Comparison of ENCODE assay signal across 27 mouse cellular contexts in the genomic region with DNA sequence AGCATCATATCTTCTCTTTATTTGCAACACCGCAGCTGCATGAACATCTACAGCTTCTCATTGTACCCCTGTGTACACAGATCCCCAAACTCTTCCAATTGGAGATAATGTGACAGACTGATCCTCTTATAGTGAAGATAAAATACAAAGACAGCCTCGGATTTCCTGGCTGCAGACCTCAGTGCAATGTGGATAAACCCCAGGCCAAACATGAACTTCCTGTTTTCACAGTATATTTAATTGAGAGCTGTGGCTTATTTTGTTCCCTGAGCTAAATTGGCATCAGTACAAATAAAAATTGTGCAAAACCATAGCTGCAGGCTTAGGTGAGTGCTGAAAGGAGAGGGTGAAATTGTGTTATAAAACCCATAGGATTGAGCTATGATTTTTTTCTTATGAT.
A peak's percentile ranks its signal among the peaks of the same experiment; 100 is the strongest.
DNase-seq lines count a peak whose midpoint lies in the region; ATAC-seq and TF ChIP-seq lines count a peak whose summit lies in the region.
"Had no signal": no experiment of that assay in that cellular context is flagged by ENCODE, and none has a peak within 500 bp of the region (broad histone marks: within the 10 kb centered on the region; RNA-seq: fewer than 3 reads in every experiment).

No protein-coding gene starts in this region.

- no peaks in the 10 kb centered on the region for H3K4me1 ChIP-seq in kidney, adult 2 months (ENCODE audit: control insufficient read depth, insufficient read depth, low read length)
- peaks cover 3% of the 10 kb centered on the region; the same call in 1 of the 2 replicates for H3K4me1 ChIP-seq in lung, postnatal 0 days (ENCODE audit: insufficient read depth, low read depth, low read length)

- no peak for TF ChIP-seq CTCF in kidney, adult 2 months (conservative IDR thresholded peaks at IDR 0.05; ENCODE audit: insufficient read depth, insufficient read length, low read depth, low read length)
- TF ChIP-seq CTCF in lung, postnatal 0 days (IDR thresholded peaks at IDR 0.05), result no peak

- no peak overlapping the region for H3K27ac ChIP-seq in kidney, adult 2 months (ENCODE audit: insufficient read depth, low read depth, low read length)
- no peak overlapping the region for H3K27ac ChIP-seq in lung, postnatal 0 days (ENCODE audit: low read length)
- H3K27ac ChIP-seq: embryonic facial prominence, embryonic 12.5 days; forebrain, embryonic 12.5 days; forebrain, embryonic 15.5 days; heart, adult 2 months; heart, embryonic 10.5 days; heart, embryonic 13.5 days; hindbrain, embryonic 12.5 days had no signal

- no peak for ATAC-seq in lung, postnatal 0 days
- ATAC-seq in hematopoietic stem cell, adult 5-6 weeks (replicated peaks in 1 of 2; ENCODE audit: insufficient read depth in 1 of 2, low FRiP score in 2 of 2, low TSS enrichment in 1 of 2, low read depth in 1 of 2, poor library complexity in 2 of 2, severe bottlenecking in 2 of 2), result peak; percentile 91 to 94
- ATAC-seq: activated CD4-positive, CD25-positive, alpha-beta regulatory T cell, adult 4 months; CD4-positive, CD25-positive, alpha-beta regulatory T cell, adult 4 months; forebrain, embryonic 15.5 days; hindbrain, embryonic 16.5 days had no signal

- no peak for TF ChIP-seq POLR2A in kidney, adult 2 months (IDR thresholded peaks at IDR 0.05; ENCODE audit: low read depth, low read length)

- no peak overlapping the region for H3K4me3 ChIP-seq in kidney, adult 2 months (ENCODE audit: insufficient read depth, low read depth, low read length)
- no peak overlapping the region for H3K4me3 ChIP-seq in lung, postnatal 0 days (ENCODE audit: low read depth, low read length)
- H3K4me3 ChIP-seq: embryonic facial prominence, embryonic 12.5 days; erythroblast, embryonic 14.5 days; forebrain, embryonic 12.5 days; forebrain, embryonic 15.5 days; heart, adult 2 months; heart, embryonic 10.5 days; heart, embryonic 13.5 days; hindbrain, embryonic 12.5 days had no signal

- no peak overlapping the region for H3K4me2 ChIP-seq in lung, postnatal 0 days (replicated peaks; ENCODE audit: low read depth, low read length)
- H3K4me2 ChIP-seq: embryonic facial prominence, embryonic 12.5 days; forebrain, embryonic 12.5 days; forebrain, embryonic 15.5 days; heart, embryonic 13.5 days; hindbrain, embryonic 12.5 days had no signal

- H3K9ac ChIP-seq in lung, postnatal 0 days (replicated peaks; ENCODE audit: low read depth), result no peak overlapping the region
- H3K9ac ChIP-seq: embryonic facial prominence, embryonic 12.5 days; forebrain, embryonic 12.5 days; forebrain, embryonic 15.5 days; heart, embryonic 13.5 days; hindbrain, embryonic 12.5 days had no signal

- no peaks in the 10 kb centered on the region for H3K27me3 ChIP-seq in kidney, adult 2 months (replicated peaks; ENCODE audit: control insufficient read depth, insufficient read depth, low read length)
- H3K27me3 ChIP-seq in lung, postnatal 0 days (replicated peaks; ENCODE audit: insufficient read depth, low read length), result no peaks in the 10 kb centered on the region
- H3K27me3 ChIP-seq: embryonic facial prominence, embryonic 12.5 days; forebrain, embryonic 12.5 days; forebrain, embryonic 15.5 days; heart, embryonic 13.5 days; hindbrain, embryonic 12.5 days had no signal

- H3K36me3 ChIP-seq in kidney, adult 2 months (ENCODE audit: control insufficient read depth, insufficient read depth, low read length), result no peaks in the 10 kb centered on the region
- no peaks in the 10 kb centered on the region for H3K36me3 ChIP-seq in lung, postnatal 0 days (ENCODE audit: insufficient read depth, low read length)
- H3K36me3 ChIP-seq: embryonic facial prominence, embryonic 12.5 days; forebrain, embryonic 12.5 days; forebrain, embryonic 15.5 days; heart, embryonic 10.5 days; heart, embryonic 13.5 days; hindbrain, embryonic 12.5 days had no signal

- no peak for TF ChIP-seq EP300 in lung, postnatal 0 days (IDR thresholded peaks at IDR 0.05)

- DNase-seq in kidney, adult 2 months, result peak; percentile 8
- DNase-seq in kidney, postnatal 25 days, result no peak
- peak; percentile 8 for DNase-seq in lung, postnatal 0 days (ENCODE audit: low spot score)
- DNase-seq in lung, postnatal 10 days, result no peak
- no peak for DNase-seq in spleen, postnatal 10 days (ENCODE audit: low spot score in 2 of 2)
- DNase-seq in spleen, postnatal 4 days (ENCODE audit: low spot score in 2 of 2), result no peak
- DNase-seq: adrenal gland, adult 8-10 months; adrenal gland, postnatal 25 days; cerebellum, adult 11-12 months; cerebellum, adult 8-10 months; cerebellum, postnatal 10 days; cerebellum, postnatal 36 days; gastrocnemius, postnatal 25 days; heart, adult 2 months; heart, postnatal 14 days; heart, postnatal 4 days had no signal

- no peaks in the 10 kb centered on the region for H3K9me3 ChIP-seq in lung, postnatal 0 days (ENCODE audit: low read length)
- H3K9me3 ChIP-seq: embryonic facial prominence, embryonic 12.5 days; forebrain, embryonic 12.5 days; forebrain, embryonic 15.5 days; heart, embryonic 10.5 days; heart, embryonic 13.5 days; hindbrain, embryonic 12.5 days had no signal

- 46% methylated on average over 2 of the region's 2 CpGs for WGBS in kidney, adult 2 months
- WGBS in lung, postnatal 0 days, result 30% methylated on average over 2 of the region's 2 CpGs

Comparison
In these comparisons a context has a peak if more than half of its experiments do, and no peak if none do; other contexts are left out.
1. DNase-seq: peak in kidney, adult 2 months (single experiment) and lung, postnatal 0 days (single experiment); none in kidney, postnatal 25 days (0 of 2), lung, postnatal 10 days (single experiment), spleen, postnatal 10 days (0 of 2) and spleen, postnatal 4 days (0 of 2).